Mouse (Mus musculus) heart, embryonic 15.5 days (tissue): ENCODE results near the gene Rxfp2. TPM values are rescaled to one million over a fixed set of nuclear protein-coding genes. Genes with fewer than 3 reads are reported as not detected.
A peak's percentile ranks its signal among the peaks of the same experiment; 100 is the strongest.

Experiments
- ATAC-seq: fragments of 200-750 bp; cut with Nextera tagmentation; replicated peaks from 2 replicates; pipeline ENCODE4 v1.8.0; 2017; ENCODE audit warnings: low read depth, moderate TSS enrichment; ENCODE audit not compliant: insufficient number of reproducible peaks, insufficient read depth, low FRiP score
- H3K27ac ChIP-seq: fragments of 300-500 bp; sonication (generic); 2 replicates; pipeline ENCODE4 v1.5.1; 2015; ENCODE audit warnings: mild to moderate bottlenecking, inconsistent platforms
- H3K27me3 ChIP-seq: fragments of 300-500 bp; sonication (generic); 2 replicates; pipeline ENCODE4 v1.6.1; 2015; ENCODE audit warnings: inconsistent platforms
- H3K36me3 ChIP-seq: fragments of 300-500 bp; sonication (generic); 2 replicates; pipeline ENCODE4 v1.6.1; 2015; ENCODE audit warnings: mild to moderate bottlenecking, inconsistent platforms
- H3K4me1 ChIP-seq: fragments of 300-500 bp; sonication (generic); replicated peaks from 2 replicates; pipeline ENCODE4 v1.6.1; 2015; ENCODE audit warnings: inconsistent platforms
- H3K4me2 ChIP-seq: fragments of 300-500 bp; sonication (generic); 2 replicates; pipeline ENCODE4 v1.6.1; 2015; ENCODE audit warnings: inconsistent platforms, mild to moderate bottlenecking, moderate library complexity
- H3K4me3 ChIP-seq: fragments of 300-500 bp; sonication (generic); 2 replicates; pipeline ENCODE4 v1.5.1; 2015; ENCODE audit warnings: mild to moderate bottlenecking, inconsistent platforms
- H3K9ac ChIP-seq: fragments of 300-500 bp; sonication (generic); 2 replicates; pipeline ENCODE4 v1.6.1; 2015; ENCODE audit warnings: mild to moderate bottlenecking, inconsistent platforms
- H3K9me3 ChIP-seq: fragments of 300-500 bp; sonication (generic); replicated peaks from 2 replicates; pipeline ENCODE4 v1.6.1; 2016; ENCODE audit warnings: inconsistent platforms
- WGBS: fragments of 180-500 bp; shearing (Covaris S2); methylation state at CpG from one replicate; pipeline ENCODE4 v1.1.7; 2015; ENCODE audit warnings: mixed read lengths; 5-methylcytosine and 5-hydroxymethylcytosine counted together
- polyA plus RNA-seq: library from polyadenylated mRNA; unstranded; fragments of >200 nt; fragmentation: Nextera tagmentation; extraction: Ambion mirVana; gene quantifications from 2 replicates; pipeline ENCODE4 v1.2.1, GENCODE M21; 2015

Gene Rxfp2
- polyA plus RNA-seq, 1 experiment from 2014 or later: 0.31 TPM

DNA sequence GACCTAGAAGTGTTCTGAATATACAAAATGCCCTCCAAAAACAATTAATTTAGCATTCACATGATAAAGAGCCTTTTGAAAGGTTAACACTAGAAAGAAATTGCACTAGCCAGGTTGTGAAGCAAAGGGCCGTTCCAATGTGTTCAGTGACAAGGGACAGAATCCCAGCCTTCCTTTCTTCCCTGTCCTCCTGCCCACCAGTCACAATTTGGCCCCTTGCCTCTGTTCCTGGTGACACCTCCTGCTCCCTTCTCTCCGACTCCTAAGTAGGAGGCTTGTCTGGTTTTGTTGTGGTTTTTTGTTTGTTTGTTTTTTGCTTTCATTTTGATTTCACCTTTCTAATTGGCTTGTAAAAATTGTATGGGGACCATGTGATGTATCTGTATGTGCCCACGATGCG is 3.3 kb downstream of the Rxfp2 start:
- H3K4me2 ChIP-seq: no peak overlapping the region
- no peak for ATAC-seq
- no peaks in the 10 kb centered on the region for H3K36me3 ChIP-seq
- peaks cover 15% of the 10 kb centered on the region for H3K27me3 ChIP-seq
- H3K9me3 ChIP-seq: no peaks in the 10 kb centered on the region
- no peak overlapping the region for H3K4me3 ChIP-seq
- H3K27ac ChIP-seq: no peak overlapping the region
- H3K9ac ChIP-seq: no peak overlapping the region
- no peaks in the 10 kb centered on the region for H3K4me1 ChIP-seq
- WGBS: 61% methylated on average over 4 of the region's 4 CpGs

DNA sequence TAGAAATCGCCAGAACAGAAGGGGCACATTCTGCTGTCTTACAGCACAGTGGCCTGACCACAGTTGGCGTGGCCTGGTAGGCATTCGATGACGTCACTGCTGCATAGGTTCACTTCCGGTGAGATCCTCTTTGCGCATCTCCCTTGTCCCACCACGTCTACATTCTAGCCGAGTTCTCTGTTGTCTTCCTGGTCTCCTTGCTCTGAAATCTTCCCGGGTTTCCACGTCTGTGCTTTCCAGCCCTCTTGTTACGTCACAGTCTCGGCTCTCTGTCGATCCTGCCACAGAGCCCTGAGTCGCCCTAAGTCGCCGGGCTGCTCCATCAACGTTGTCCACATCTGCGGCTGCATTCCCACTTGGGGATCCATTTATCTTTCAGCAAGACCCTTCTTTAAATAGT is 4.1 kb downstream of the Rxfp2 start:
- H3K4me1 ChIP-seq: no peaks in the 10 kb centered on the region
- H3K27me3 ChIP-seq: peaks cover 15% of the 10 kb centered on the region
- no peak overlapping the region for H3K4me3 ChIP-seq
- H3K9me3 ChIP-seq: no peaks in the 10 kb centered on the region
- no peak for ATAC-seq
- WGBS: 75% methylated on average over 18 of the region's 18 CpGs
- H3K4me2 ChIP-seq: no peak overlapping the region
- H3K9ac ChIP-seq: no peak overlapping the region
- H3K36me3 ChIP-seq: no peaks in the 10 kb centered on the region
- no peak overlapping the region for H3K27ac ChIP-seq

DNA sequence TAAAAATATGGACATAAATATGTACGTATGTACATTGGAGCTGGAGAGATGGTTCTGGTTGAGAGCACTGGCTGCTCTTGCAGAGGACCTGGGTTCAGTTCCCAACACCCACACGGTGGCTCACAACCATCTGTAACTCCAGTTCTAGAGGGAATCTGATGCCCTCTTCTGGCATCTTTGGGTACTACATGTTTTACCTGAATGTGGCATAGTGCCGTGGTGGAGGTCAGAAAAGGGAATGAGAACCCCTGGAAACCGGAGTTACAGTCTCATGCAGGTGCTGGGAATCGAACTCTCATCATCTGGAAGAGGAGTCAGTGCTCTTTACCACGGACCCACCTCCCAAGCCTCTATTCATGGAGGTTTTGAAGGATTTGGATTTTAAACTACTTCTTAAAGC is 5.0 kb downstream of the Rxfp2 start:
- H3K27ac ChIP-seq: no peak overlapping the region
- H3K27me3 ChIP-seq: peaks cover 9% of the 10 kb centered on the region
- no peak overlapping the region for H3K4me2 ChIP-seq
- no peak overlapping the region for H3K9ac ChIP-seq
- no peak overlapping the region for H3K4me3 ChIP-seq
- H3K9me3 ChIP-seq: no peaks in the 10 kb centered on the region
- H3K36me3 ChIP-seq: no peaks in the 10 kb centered on the region
- ATAC-seq: no peak
- no peaks in the 10 kb centered on the region for H3K4me1 ChIP-seq
- 87% methylated on average over 6 of the region's 6 CpGs for WGBS

DNA sequence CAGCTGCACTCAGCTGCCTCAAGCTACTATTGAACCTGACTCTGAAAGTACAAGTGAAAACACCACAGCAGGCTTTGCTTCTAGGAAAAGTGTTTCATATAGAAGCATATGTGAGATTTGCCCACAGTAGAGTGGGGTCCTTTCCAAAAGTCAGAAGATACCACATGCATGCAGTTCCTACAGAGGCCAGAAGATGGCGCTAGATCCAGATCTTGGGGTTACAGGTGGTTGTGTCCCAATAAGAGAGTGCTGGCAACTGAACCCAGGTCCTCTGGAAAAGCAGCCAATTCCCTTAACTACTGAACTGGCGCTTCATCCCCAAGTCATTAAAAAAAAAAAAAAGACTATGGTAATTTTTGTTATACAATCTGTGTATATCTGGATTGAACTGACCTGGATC is 5.7 kb downstream of the Rxfp2 start:
- WGBS: 71% methylated on average over 2 of the region's 2 CpGs
- Histone ChIP-seq H3K4me2 (no peak overlapping the region), H3K9ac (no peak overlapping the region), H3K36me3 (no peaks in the 10 kb centered on the region), H3K4me3 (no peak overlapping the region), H3K27me3 (peaks cover 5% of the 10 kb centered on the region), H3K9me3 (no peaks in the 10 kb centered on the region), H3K4me1 (no peaks in the 10 kb centered on the region), H3K27ac (no peak overlapping the region)
- no peak for ATAC-seq

DNA sequence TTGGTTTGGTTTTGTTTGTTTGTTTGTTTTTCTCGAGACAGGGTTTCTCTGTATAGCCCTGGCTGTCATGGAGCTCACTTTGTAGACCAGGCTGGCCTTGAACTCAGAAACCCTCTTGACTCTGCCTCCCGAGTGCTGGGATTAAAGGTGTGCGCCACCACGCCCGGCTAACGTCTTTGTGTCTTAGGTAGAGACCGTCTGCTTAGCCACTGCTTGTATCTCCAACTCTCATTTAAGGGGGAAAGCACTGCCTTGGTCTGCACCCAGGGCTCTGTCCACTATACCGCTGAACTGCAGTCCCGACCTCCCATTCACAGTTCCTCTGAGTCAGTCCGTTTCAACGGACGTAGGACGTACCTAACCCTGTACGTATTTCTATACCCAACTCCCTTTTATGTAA is 6.4 kb downstream of the Rxfp2 start:
- no peaks in the 10 kb centered on the region for H3K9me3 ChIP-seq
- no peak overlapping the region for H3K27ac ChIP-seq
- ATAC-seq: no peak
- H3K4me1 ChIP-seq: no peaks in the 10 kb centered on the region
- H3K27me3 ChIP-seq: peaks cover 5% of the 10 kb centered on the region
- no peaks in the 10 kb centered on the region for H3K36me3 ChIP-seq
- no peak overlapping the region for H3K4me3 ChIP-seq
- no peak overlapping the region for H3K9ac ChIP-seq
- WGBS: 92% methylated on average over 14 of the region's 14 CpGs
- H3K4me2 ChIP-seq: no peak overlapping the region

DNA sequence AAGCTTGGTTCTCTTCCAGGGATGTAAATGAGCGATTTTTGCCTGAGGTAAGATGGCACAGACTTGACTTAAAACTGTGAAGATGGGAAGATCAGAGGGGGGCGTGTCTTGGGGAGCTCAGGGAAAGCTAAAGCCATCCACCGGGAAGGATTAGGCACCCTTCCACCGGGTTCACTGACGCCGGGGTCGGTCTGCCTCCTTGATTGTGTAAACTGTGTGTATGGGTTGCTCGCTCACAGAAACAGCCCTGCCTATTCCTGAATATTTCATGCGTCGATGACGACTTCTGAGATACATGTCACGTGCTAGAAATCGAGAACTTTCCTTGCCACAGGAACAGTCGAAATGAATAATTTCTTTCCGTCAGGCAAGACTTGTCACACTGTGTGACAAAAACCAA is 6.9 kb downstream of the Rxfp2 start:
- no peaks in the 10 kb centered on the region for H3K4me1 ChIP-seq
- no peak overlapping the region for H3K9ac ChIP-seq
- H3K4me2 ChIP-seq: no peak overlapping the region
- H3K36me3 ChIP-seq: no peaks in the 10 kb centered on the region
- WGBS: 86% methylated on average over 15 of the region's 15 CpGs
- no peak for ATAC-seq
- H3K27ac ChIP-seq: no peak overlapping the region
- no peak overlapping the region for H3K4me3 ChIP-seq
- peaks cover 5% of the 10 kb centered on the region for H3K27me3 ChIP-seq
- H3K9me3 ChIP-seq: no peaks in the 10 kb centered on the region

DNA sequence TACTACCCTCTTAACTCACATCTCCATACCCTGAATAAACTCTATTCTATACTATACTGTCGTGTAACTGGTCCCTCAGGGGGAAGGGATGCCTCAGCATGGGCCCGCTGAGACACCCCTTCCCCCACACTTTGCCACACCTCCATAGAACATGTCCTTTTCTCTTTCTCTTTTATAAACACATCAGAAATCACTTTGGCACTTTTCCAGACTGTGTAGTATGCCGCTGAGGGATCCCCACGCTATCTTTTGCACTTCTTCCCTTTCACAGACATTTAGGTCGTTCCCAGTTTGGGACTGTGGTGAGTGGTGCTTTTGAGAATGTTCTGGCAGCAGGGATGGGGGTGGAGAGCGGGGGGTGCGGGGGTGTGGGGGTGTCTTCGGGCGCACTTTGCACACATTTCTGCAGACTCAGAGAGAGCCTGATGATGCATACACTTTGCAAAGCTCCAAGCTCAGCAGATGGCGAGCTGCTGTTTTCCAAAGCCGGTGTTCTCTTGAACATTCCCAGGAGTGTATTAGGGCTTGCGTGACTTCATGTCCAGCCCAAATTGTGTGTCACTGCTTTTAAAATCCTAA is 8.1 kb downstream of the Rxfp2 start:
- Histone ChIP-seq H3K4me1 (no peaks in the 10 kb centered on the region), H3K4me2 (no peak overlapping the region), H3K4me3 (no peak overlapping the region), H3K27ac (no peak overlapping the region), H3K36me3 (no peaks in the 10 kb centered on the region), H3K9ac (no peak overlapping the region), H3K9me3 (no peaks in the 10 kb centered on the region), H3K27me3 (peaks cover 5% of the 10 kb centered on the region)
- ATAC-seq: no peak
- WGBS: 70% methylated on average over 12 of the region's 12 CpGs

DNA sequence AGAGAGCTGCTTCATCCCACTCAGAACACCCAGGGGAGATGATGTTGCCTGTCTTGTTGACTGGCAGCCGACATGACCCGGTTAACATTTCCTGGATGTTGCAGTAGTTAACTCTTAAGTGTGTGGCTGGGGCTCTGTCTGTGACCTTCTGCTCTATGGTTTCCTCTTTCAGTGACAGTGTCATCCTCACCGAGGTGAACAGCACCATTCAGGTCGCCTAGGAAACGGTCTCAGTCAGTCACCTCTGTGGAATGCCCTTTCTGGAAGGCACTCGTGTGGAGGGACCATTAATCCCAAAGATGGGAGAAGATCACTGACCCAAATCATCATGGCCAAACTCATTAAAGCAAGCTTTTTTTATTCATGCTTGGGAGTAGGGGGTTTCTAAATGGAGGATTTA is 12.7 kb downstream of the Rxfp2 start:
- H3K9ac ChIP-seq: no peak overlapping the region
- no peaks in the 10 kb centered on the region for H3K36me3 ChIP-seq
- WGBS: 46% methylated on average over 6 of the region's 6 CpGs
- ATAC-seq: no peak
- H3K4me3 ChIP-seq: no peak overlapping the region
- no peaks in the 10 kb centered on the region for H3K9me3 ChIP-seq
- no peak overlapping the region for H3K27ac ChIP-seq
- no peak overlapping the region for H3K4me2 ChIP-seq
- H3K27me3 ChIP-seq: no peaks in the 10 kb centered on the region
- H3K4me1 ChIP-seq: 0 out of 2 replicates have a peak, but pooled peaks cover 4% of the 10 kb centered on the region

DNA sequence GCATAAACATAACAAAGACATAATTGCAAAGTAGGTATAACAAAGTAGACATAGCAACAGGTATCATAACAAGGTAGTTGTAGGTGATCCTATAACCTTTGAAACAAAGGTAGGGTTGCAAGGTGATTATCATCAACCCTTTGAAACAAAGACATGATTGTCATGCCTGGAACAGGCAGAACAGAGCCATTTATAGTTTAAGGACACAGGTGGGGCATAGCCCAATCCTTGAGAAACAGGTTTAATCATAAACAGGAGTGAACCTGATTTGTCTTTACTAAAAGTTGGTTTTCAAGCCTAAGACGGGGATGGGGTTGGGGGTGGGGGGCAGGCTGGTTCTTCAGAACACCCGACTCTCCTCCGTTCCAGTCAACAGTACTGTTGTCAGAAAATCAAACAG is 13.2 kb downstream of the Rxfp2 start:
- no peak overlapping the region for H3K9ac ChIP-seq
- ATAC-seq: no peak
- H3K27me3 ChIP-seq: no peaks in the 10 kb centered on the region
- H3K4me2 ChIP-seq: no peak overlapping the region
- no peaks in the 10 kb centered on the region for H3K9me3 ChIP-seq
- 0 out of 2 replicates have a peak, but pooled peaks cover 4% of the 10 kb centered on the region for H3K4me1 ChIP-seq
- no peaks in the 10 kb centered on the region for H3K36me3 ChIP-seq
- WGBS: 72% methylated on average over 3 of the region's 3 CpGs
- H3K4me3 ChIP-seq: no peak overlapping the region
- no peak overlapping the region for H3K27ac ChIP-seq

DNA sequence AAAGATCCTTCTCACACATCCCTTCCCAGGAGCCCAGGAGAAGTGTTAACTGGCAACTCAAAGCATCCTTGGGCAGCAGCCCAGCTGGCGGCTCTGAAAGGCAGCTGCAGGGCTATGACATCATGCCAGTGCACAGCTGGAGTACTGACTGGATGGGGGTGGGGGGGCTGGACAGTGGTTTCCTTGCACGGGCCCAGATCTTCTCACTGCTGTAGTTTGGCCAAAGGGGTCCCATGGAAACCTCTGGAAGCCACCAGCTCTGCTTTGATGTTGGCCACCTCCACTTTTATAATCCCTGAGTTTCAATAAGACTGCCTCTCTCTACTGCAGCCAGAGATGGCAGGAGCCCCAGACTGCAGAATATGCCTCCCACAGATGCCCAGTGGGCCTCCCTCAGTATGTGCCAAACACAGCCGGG is 13.6 kb downstream of the Rxfp2 start:
- no peaks in the 10 kb centered on the region for H3K36me3 ChIP-seq
- H3K4me1 ChIP-seq: 0 out of 2 replicates have a peak, but pooled peaks cover 4% of the 10 kb centered on the region

DNA sequence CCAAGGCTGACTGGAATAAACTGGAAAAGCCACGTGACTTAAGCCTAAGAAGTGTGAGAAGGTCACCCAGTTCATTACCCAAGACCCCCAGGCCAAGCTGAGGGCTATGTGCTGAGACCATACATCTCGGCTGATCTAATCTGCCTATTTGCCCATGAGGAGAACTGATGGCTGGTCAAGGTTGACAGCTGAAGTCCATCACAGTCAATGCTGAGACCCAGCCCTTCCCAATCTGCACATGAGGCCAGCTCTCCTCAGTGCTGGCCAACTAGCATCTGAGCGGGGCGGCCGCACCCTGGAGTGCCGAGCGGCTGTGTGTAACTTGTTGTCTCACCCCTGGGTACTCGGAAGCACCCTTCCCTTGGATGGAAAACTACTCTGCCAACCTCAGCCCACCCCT is 17.8 kb downstream of the Rxfp2 start:
- 77% methylated on average over 8 of the region's 8 CpGs for WGBS
- H3K9ac ChIP-seq: no peak overlapping the region
- no peak overlapping the region for H3K4me3 ChIP-seq
- H3K4me2 ChIP-seq: no peak overlapping the region
- no peak for ATAC-seq
- no peaks in the 10 kb centered on the region for H3K9me3 ChIP-seq
- no peaks in the 10 kb centered on the region for H3K36me3 ChIP-seq
- no peak overlapping the region for H3K27ac ChIP-seq
- no peaks in the 10 kb centered on the region for H3K27me3 ChIP-seq
- 0 out of 2 replicates have a peak, but pooled peaks cover 4% of the 10 kb centered on the region for H3K4me1 ChIP-seq

More for the DNA sequence above, 13.6 kb downstream of the Rxfp2 start:
- Histone ChIP-seq H3K4me2 (no peak overlapping the region), H3K9ac (no peak overlapping the region), H3K27ac (no peak overlapping the region), H3K27me3 (no peaks in the 10 kb centered on the region), H3K9me3 (no peaks in the 10 kb centered on the region), H3K4me3 (no peak overlapping the region)
- ATAC-seq: 0 out of 2 replicates have a peak, but pooled peaks have one; percentile 18
- WGBS: 48% methylated on average over 3 of the region's 3 CpGs

DNA sequence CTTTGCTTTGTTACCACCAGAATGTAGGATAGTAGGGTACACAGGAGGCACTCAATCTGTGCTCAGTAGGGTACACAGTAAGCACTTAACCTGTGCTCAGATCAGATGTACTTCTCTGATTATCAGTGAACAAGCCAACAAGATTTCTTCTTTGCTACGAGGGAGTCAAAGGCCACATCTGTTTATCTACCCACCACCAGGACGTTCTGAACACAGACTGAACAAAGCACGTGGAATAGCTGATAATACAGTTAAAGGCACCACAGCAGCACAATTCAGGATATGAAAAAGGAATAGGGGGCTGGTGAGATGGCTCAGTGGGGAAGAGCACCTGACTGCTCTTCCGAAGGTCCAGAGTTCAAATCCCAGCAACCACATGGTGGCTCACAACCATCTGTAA is 18.4 kb downstream of the Rxfp2 start:
- Histone ChIP-seq H3K4me3 (no peak overlapping the region), H3K4me1 (0 out of 2 replicates have a peak, but pooled peaks cover 4% of the 10 kb centered on the region), H3K36me3 (no peaks in the 10 kb centered on the region), H3K9ac (no peak overlapping the region), H3K27me3 (no peaks in the 10 kb centered on the region), H3K27ac (no peak overlapping the region), H3K9me3 (no peaks in the 10 kb centered on the region), H3K4me2 (no peak overlapping the region)
- 36% methylated on average over 4 of the region's 4 CpGs for WGBS
- no peak for ATAC-seq
